Mouse (Mus musculus): ENCODE results near the gene Kif3c. TPM values are rescaled to one million over a fixed set of nuclear protein-coding genes. Genes with fewer than 3 reads are reported as not detected.

Gene Kif3c
- polyA plus RNA-seq, 1 experiment from 2014 or later: 66.9 TPM

- 24% methylated on average over 3 of the region's 3 CpGs for WGBS
- no peak overlapping the region for H3K4me3 ChIP-seq (ENCODE audit: low read depth, low read length)
- no peaks in the 10 kb centered on the region for H3K27me3 ChIP-seq (ENCODE audit: control insufficient read depth, insufficient read depth, low read length)
- H3K4me1 ChIP-seq (ENCODE audit: control insufficient read depth, insufficient read depth, low read length): peaks cover 9% of the 10 kb centered on the region
- no peak overlapping the region for H3K9ac ChIP-seq (replicated peaks; ENCODE audit: low read depth, low read length)
- ATAC-seq (ENCODE audit: low read depth): no peak
- no peaks in the 10 kb centered on the region for H3K9me3 ChIP-seq (ENCODE audit: control insufficient read depth, low read length)
- no peak overlapping the region for H3K27ac ChIP-seq (ENCODE audit: low read depth, low read length)
- H3K36me3 ChIP-seq (ENCODE audit: control insufficient read depth, insufficient read depth, low read length): peaks cover 9% of the 10 kb centered on the region; the same call in 1 of the 2 replicates
- no peak overlapping the region for H3K4me2 ChIP-seq (ENCODE audit: low read depth, low read length)
These were observed 12.3 kb downstream of the Kif3c start for GRCm38 (mm10) chr12:3377190-3377589.

DNA sequence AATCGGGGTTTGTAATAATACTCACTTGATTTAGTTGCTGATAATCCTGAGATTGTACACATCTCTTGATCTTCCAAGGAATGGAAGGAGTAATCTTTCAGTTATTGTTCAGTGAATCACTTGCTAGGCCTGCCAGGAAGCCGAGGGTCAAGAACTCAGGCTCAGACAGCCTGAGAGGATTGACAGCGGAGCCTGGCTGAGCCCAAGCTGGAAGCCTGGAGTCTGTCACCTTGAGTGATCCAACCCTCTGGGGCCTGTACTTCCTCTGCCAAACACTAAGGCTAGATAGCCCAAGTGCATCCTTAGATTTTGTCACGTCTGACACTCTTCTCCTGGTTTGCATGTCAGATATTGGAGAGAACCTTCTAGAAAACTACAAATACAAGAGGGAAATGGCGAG is 12.8 kb downstream of the Kif3c start:
- Histone ChIP-seq H3K36me3 (ENCODE audit: control insufficient read depth, insufficient read depth, low read length) (peaks cover 9% of the 10 kb centered on the region; the same call in 1 of the 2 replicates), H3K4me3 (ENCODE audit: low read depth, low read length) (no peak overlapping the region), H3K27me3 (ENCODE audit: control insufficient read depth, insufficient read depth, low read length) (no peaks in the 10 kb centered on the region), H3K9me3 (ENCODE audit: control insufficient read depth, low read length) (no peaks in the 10 kb centered on the region), H3K9ac (replicated peaks; ENCODE audit: low read depth, low read length) (no peak overlapping the region), H3K4me1 (ENCODE audit: control insufficient read depth, insufficient read depth, low read length) (peaks cover 3% of the 10 kb centered on the region; the same call in 1 of the 2 replicates), H3K4me2 (ENCODE audit: low read depth, low read length) (no peak overlapping the region), H3K27ac (ENCODE audit: low read depth, low read length) (no peak overlapping the region)
- WGBS: 86% methylated on average over 5 of the region's 5 CpGs
- no peak for ATAC-seq (ENCODE audit: low read depth)

GRCm38 (mm10) chr12:3384860-3385259 is 19.9 kb downstream of the Kif3c start:
- Histone ChIP-seq H3K9me3 (ENCODE audit: control insufficient read depth, low read length) (no peaks in the 10 kb centered on the region), H3K9ac (replicated peaks; ENCODE audit: low read depth, low read length) (no peak overlapping the region), H3K36me3 (ENCODE audit: control insufficient read depth, insufficient read depth, low read length) (peaks cover 30% of the 10 kb centered on the region), H3K4me1 (ENCODE audit: control insufficient read depth, insufficient read depth, low read length) (no peaks in the 10 kb centered on the region), H3K27ac (ENCODE audit: low read depth, low read length) (no peak overlapping the region), H3K4me3 (ENCODE audit: low read depth, low read length) (no peak overlapping the region), H3K27me3 (ENCODE audit: control insufficient read depth, insufficient read depth, low read length) (no peaks in the 10 kb centered on the region), H3K4me2 (ENCODE audit: low read depth, low read length) (no peak overlapping the region)
- whole genome bisulfite sequencing: 81% methylated on average over 1 of the region's 1 CpGs
- no peak for ATAC-seq (ENCODE audit: low read depth)

DNA sequence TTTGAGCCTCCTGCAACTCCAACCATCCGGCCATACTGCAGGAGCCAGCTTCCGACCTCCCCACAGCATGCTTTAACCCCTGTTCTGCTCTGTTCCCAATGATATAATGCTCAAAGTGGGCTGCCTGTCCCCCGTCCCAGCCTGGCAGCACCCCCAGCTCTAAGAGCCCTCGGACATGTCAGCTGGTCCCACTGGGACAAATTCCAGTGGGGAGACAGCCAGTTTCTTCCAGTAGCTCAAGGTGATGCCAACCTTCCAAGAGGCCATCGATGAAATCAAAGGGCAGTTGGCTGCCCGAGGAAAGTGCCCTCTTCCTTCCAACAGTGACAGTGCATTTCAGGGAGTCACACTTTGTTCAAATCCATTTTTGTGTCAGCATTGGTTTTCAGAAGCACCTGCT is 20.3 kb downstream of the Kif3c start:
- no peaks in the 10 kb centered on the region for H3K27me3 ChIP-seq (ENCODE audit: control insufficient read depth, insufficient read depth, low read length)
- no peak overlapping the region for H3K4me2 ChIP-seq (ENCODE audit: low read depth, low read length)
- no peaks in the 10 kb centered on the region for H3K4me1 ChIP-seq (ENCODE audit: control insufficient read depth, insufficient read depth, low read length)
- no peaks in the 10 kb centered on the region for H3K9me3 ChIP-seq (ENCODE audit: control insufficient read depth, low read length)
- no peak overlapping the region for H3K9ac ChIP-seq (replicated peaks; ENCODE audit: low read depth, low read length)
- WGBS: 76% methylated on average over 6 of the region's 6 CpGs
- H3K4me3 ChIP-seq (ENCODE audit: low read depth, low read length): no peak overlapping the region
- no peak overlapping the region for H3K27ac ChIP-seq (ENCODE audit: low read depth, low read length)
- H3K36me3 ChIP-seq (ENCODE audit: control insufficient read depth, insufficient read depth, low read length): peaks cover 34% of the 10 kb centered on the region
- no peak for ATAC-seq (ENCODE audit: low read depth)

DNA sequence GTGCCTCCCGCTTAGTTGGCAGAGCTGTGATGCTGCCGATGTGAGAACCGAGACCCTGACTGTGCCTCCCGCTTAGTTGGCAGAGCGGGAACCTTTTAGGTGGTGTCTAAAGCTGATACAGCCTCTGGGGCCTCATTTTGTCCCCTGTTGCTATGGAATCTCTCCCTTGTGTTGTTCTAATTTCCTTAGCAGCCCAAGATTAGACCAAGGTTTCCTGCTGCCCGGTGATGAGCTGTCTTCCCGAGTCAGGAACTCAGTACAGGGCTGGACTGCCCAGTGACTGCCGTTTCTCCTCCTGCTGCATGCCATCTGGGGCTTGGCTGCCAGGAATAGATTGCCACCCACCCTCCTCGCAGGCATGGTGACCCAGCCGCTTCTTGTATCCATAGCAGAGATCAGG is 21.0 kb downstream of the Kif3c start:
- no peaks in the 10 kb centered on the region for H3K4me1 ChIP-seq (ENCODE audit: control insufficient read depth, insufficient read depth, low read length)
- H3K27ac ChIP-seq (ENCODE audit: low read depth, low read length): peak overlapping the region; percentile 25; the same call in 1 of the 2 replicates
- peaks cover 39% of the 10 kb centered on the region for H3K36me3 ChIP-seq (ENCODE audit: control insufficient read depth, insufficient read depth, low read length)
- no peaks in the 10 kb centered on the region for H3K27me3 ChIP-seq (ENCODE audit: control insufficient read depth, insufficient read depth, low read length)
- H3K4me2 ChIP-seq (ENCODE audit: low read depth, low read length): no peak overlapping the region
- 50% methylated on average over 10 of the region's 10 CpGs for WGBS
- H3K9ac ChIP-seq (replicated peaks; ENCODE audit: low read depth, low read length): no peak overlapping the region
- H3K9me3 ChIP-seq (ENCODE audit: control insufficient read depth, low read length): no peaks in the 10 kb centered on the region
- ATAC-seq (ENCODE audit: low read depth): no peak
- no peak overlapping the region for H3K4me3 ChIP-seq (ENCODE audit: low read depth, low read length)

GRCm38 (mm10) chr12:3387891-3388290 is 23.0 kb downstream of the Kif3c start:
- H3K36me3 ChIP-seq (ENCODE audit: control insufficient read depth, insufficient read depth, low read length): peaks cover 43% of the 10 kb centered on the region
- no peak overlapping the region for H3K4me3 ChIP-seq (ENCODE audit: low read depth, low read length)
- no peak overlapping the region for H3K9ac ChIP-seq (replicated peaks; ENCODE audit: low read depth, low read length)
- H3K4me1 ChIP-seq (ENCODE audit: control insufficient read depth, insufficient read depth, low read length): no peaks in the 10 kb centered on the region
- no peaks in the 10 kb centered on the region for H3K27me3 ChIP-seq (ENCODE audit: control insufficient read depth, insufficient read depth, low read length)
- WGBS: 93% methylated on average over 16 of the region's 16 CpGs
- no peaks in the 10 kb centered on the region for H3K9me3 ChIP-seq (ENCODE audit: control insufficient read depth, low read length)
- no peak overlapping the region for H3K27ac ChIP-seq (ENCODE audit: low read depth, low read length)
- no peak for ATAC-seq (ENCODE audit: low read depth)
- no peak overlapping the region for H3K4me2 ChIP-seq (ENCODE audit: low read depth, low read length)

GRCm38 (mm10) chr12:3389394-3389793 is 24.5 kb downstream of the Kif3c start:
- Histone ChIP-seq H3K36me3 (ENCODE audit: control insufficient read depth, insufficient read depth, low read length) (peaks cover 48% of the 10 kb centered on the region), H3K9me3 (ENCODE audit: control insufficient read depth, low read length) (no peaks in the 10 kb centered on the region), H3K4me2 (ENCODE audit: low read depth, low read length) (no peak overlapping the region), H3K4me3 (ENCODE audit: low read depth, low read length) (no peak overlapping the region), H3K27me3 (ENCODE audit: control insufficient read depth, insufficient read depth, low read length) (no peaks in the 10 kb centered on the region), H3K9ac (replicated peaks; ENCODE audit: low read depth, low read length) (no peak overlapping the region), H3K4me1 (ENCODE audit: control insufficient read depth, insufficient read depth, low read length) (no peaks in the 10 kb centered on the region), H3K27ac (ENCODE audit: low read depth, low read length) (no peak overlapping the region)
- no peak for ATAC-seq (ENCODE audit: low read depth)
- 96% methylated on average over 12 of the region's 12 CpGs for WGBS

GRCm38 (mm10) chr12:3390071-3390470 is 25.1 kb downstream of the Kif3c start:
- Histone ChIP-seq H3K9me3 (ENCODE audit: control insufficient read depth, low read length) (no peaks in the 10 kb centered on the region), H3K36me3 (ENCODE audit: control insufficient read depth, insufficient read depth, low read length) (peaks cover 52% of the 10 kb centered on the region), H3K4me1 (ENCODE audit: control insufficient read depth, insufficient read depth, low read length) (no peaks in the 10 kb centered on the region), H3K4me3 (ENCODE audit: low read depth, low read length) (no peak overlapping the region), H3K27me3 (ENCODE audit: control insufficient read depth, insufficient read depth, low read length) (no peaks in the 10 kb centered on the region), H3K9ac (replicated peaks; ENCODE audit: low read depth, low read length) (no peak overlapping the region), H3K27ac (ENCODE audit: low read depth, low read length) (no peak overlapping the region), H3K4me2 (ENCODE audit: low read depth, low read length) (no peak overlapping the region)
- 90% methylated on average over 2 of the region's 2 CpGs for WGBS
- no peak for ATAC-seq (ENCODE audit: low read depth)

GRCm38 (mm10) chr12:3390577-3391262 is 25.8 kb downstream of the Kif3c start:
- Histone ChIP-seq H3K4me3 (ENCODE audit: low read depth, low read length) (no peak overlapping the region), H3K27ac (ENCODE audit: low read depth, low read length) (no peak overlapping the region), H3K4me1 (ENCODE audit: control insufficient read depth, insufficient read depth, low read length) (no peaks in the 10 kb centered on the region), H3K9me3 (ENCODE audit: control insufficient read depth, low read length) (no peaks in the 10 kb centered on the region), H3K27me3 (ENCODE audit: control insufficient read depth, insufficient read depth, low read length) (no peaks in the 10 kb centered on the region), H3K9ac (replicated peaks; ENCODE audit: low read depth, low read length) (no peak overlapping the region), H3K36me3 (ENCODE audit: control insufficient read depth, insufficient read depth, low read length) (peaks cover 52% of the 10 kb centered on the region), H3K4me2 (ENCODE audit: low read depth, low read length) (no peak overlapping the region)
- peak; percentile 77 for ATAC-seq (ENCODE audit: low read depth)
- 35% methylated on average over 12 of the region's 12 CpGs for WGBS

Measured in neural tube, embryonic 14.5 days (tissue).